Mouse (Mus musculus) heart, embryonic 16.5 days (tissue): Measurements from ENCODE around the gene Tlr8. TPM values are rescaled to one million over a fixed set of nuclear protein-coding genes. Genes with fewer than 3 reads are reported as not detected.

Experiments
- ATAC-seq: fragments of 200-750 bp; cut with Nextera tagmentation; replicated peaks from 2 replicates; pipeline ENCODE4 v1.8.0; 2017; ENCODE audit warnings: moderate number of reproducible peaks; ENCODE audit not compliant: insufficient read depth, low FRiP score; ENCODE audit errors: extremely low read depth
- H3K27ac ChIP-seq: fragments of 300-500 bp; sonication (generic); 2 replicates; pipeline ENCODE4 v1.5.1; 2014; ENCODE audit warnings: mild to moderate bottlenecking, low read length, control low read depth, moderate library complexity
- H3K27me3 ChIP-seq: fragments of 300-500 bp; sonication (generic); 2 replicates; pipeline ENCODE4 v1.6.1; 2014; ENCODE audit warnings: low read length, mixed read lengths; ENCODE audit not compliant: control insufficient read depth, insufficient read depth
- H3K36me3 ChIP-seq: fragments of 300-500 bp; sonication (generic); 2 replicates; pipeline ENCODE4 v1.6.1; 2014; ENCODE audit not compliant: control insufficient read depth, insufficient read depth
- H3K4me1 ChIP-seq: fragments of 300-500 bp; sonication (generic); 2 replicates; pipeline ENCODE4 v1.6.1; 2014; ENCODE audit warnings: low read length, mixed read lengths; ENCODE audit not compliant: control insufficient read depth, insufficient read depth
- H3K4me2 ChIP-seq: fragments of 300-500 bp; sonication (generic); 2 replicates; pipeline ENCODE4 v1.6.1; 2014; ENCODE audit warnings: low read depth, mild to moderate bottlenecking, control low read depth, low read length
- H3K4me3 ChIP-seq: fragments of 300-500 bp; sonication (generic); 2 replicates; pipeline ENCODE4 v1.5.1; 2014; ENCODE audit warnings: mild to moderate bottlenecking, control low read depth, low read length
- H3K9ac ChIP-seq: fragments of 300-500 bp; sonication (generic); 2 replicates; pipeline ENCODE4 v1.6.1; 2014; ENCODE audit warnings: low read length, control low read depth
- H3K9me3 ChIP-seq: fragments of 300-500 bp; sonication (generic); replicated peaks from 2 replicates; pipeline ENCODE4 v1.6.1; 2016; ENCODE audit warnings: low read length; ENCODE audit not compliant: control insufficient read depth
- WGBS: fragments of 180-500 bp; shearing (Covaris S2); extraction: QIAGEN DNeasy Blood & Tissue Kit; methylation state at CpG from one replicate; pipeline ENCODE4 v1.1.7; 2014; 5-methylcytosine and 5-hydroxymethylcytosine counted together
- polyA plus RNA-seq: library from polyadenylated mRNA; unstranded; fragments of >200 nt; fragmentation: Nextera tagmentation; extraction: Ambion mirVana; gene quantifications from 2 replicates; pipeline ENCODE4 v1.2.1, GENCODE M21; 2015

The Tlr8 gene
- polyA plus RNA-seq, 1 experiment from 2014 or later: 0.49 TPM

DNA sequence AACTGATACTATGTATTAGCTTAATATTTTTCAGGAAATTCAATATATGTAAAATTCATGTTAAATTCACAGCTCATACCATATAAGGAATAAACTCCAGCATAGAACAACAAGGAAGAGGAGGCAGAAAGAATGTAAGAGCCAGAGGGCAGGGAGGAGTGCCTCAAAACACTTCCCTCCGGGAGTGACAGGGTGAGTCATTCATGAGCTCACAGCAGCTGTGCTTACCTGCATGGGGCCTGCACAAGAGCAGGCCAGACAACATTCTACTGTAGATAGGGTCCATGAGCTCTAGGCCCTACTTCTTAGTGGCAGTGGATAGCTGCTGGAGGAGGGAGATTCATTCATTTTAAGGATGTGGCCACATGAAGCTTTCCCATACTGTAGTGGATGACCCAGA lies 34.3 kb downstream of the Tlr8 start:
- Histone ChIP-seq H3K9ac (no peak overlapping the region), H3K4me2 (no peak overlapping the region), H3K27me3 (no peaks in the 10 kb centered on the region), H3K4me3 (no peak overlapping the region), H3K36me3 (no peaks in the 10 kb centered on the region), H3K9me3 (no peaks in the 10 kb centered on the region), H3K27ac (no peak overlapping the region), H3K4me1 (0 out of 2 replicates have a peak, but pooled peaks cover 2% of the 10 kb centered on the region)
- ATAC-seq: no peak
- WGBS: 46% methylated on average over 1 of the region's 1 CpGs

DNA sequence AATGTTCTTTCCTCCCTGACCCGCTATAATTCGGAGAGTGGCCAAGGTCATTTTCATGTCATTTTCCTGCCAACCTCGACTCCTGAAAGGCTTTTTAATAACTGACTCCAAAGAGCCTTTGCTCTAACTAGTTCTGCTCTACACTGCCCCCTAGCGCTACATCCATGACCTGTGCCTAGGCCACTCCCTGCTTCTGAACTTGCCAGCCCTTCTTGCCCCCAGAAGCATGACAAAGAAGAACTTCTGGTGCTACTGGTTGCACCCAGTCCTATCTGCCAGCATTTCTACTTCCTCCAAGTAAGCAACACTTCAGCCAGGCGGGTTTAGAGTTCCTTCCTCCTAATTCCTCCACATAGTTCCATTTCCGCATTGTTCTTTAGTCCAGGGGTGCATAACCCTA lies 34.9 kb downstream of the Tlr8 start:
- 39% methylated on average over 6 of the region's 6 CpGs for WGBS
- H3K9ac ChIP-seq: no peak overlapping the region
- no peak overlapping the region for H3K4me2 ChIP-seq

DNA sequence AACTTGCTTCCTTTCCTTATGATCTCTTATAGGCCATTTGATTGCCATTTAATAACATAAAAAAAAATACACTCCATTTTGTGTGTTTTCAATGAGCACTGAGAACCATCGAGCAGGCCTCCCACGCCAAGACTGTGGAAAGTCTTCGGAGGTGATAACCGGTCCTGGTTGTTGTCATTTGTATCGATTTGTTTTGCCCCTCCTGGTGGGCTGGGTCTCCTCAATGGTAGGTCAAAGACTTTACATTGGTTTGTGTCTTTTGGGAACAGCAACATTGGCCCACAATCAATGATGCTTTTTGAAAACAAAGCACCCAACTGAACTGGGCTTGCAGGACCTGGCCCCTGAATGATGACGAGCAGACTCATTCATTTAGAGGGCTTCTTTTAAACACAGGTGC lies 36.4 kb downstream of the Tlr8 start:
- Histone ChIP-seq H3K4me2 (no peak overlapping the region), H3K4me3 (no peak overlapping the region), H3K36me3 (no peaks in the 10 kb centered on the region), H3K9ac (no peak overlapping the region), H3K27me3 (no peaks in the 10 kb centered on the region), H3K4me1 (0 out of 2 replicates have a peak, but pooled peaks cover 2% of the 10 kb centered on the region), H3K9me3 (no peaks in the 10 kb centered on the region), H3K27ac (no peak overlapping the region)
- WGBS: 90% methylated on average over 6 of the region's 6 CpGs
- ATAC-seq: no peak

More for the DNA sequence above, 34.9 kb downstream of the Tlr8 start:
- Histone ChIP-seq H3K27me3 (no peaks in the 10 kb centered on the region), H3K4me3 (no peak overlapping the region), H3K27ac (no peak overlapping the region), H3K4me1 (0 out of 2 replicates have a peak, but pooled peaks cover 2% of the 10 kb centered on the region), H3K9me3 (no peaks in the 10 kb centered on the region), H3K36me3 (no peaks in the 10 kb centered on the region)
- no peak for ATAC-seq

DNA sequence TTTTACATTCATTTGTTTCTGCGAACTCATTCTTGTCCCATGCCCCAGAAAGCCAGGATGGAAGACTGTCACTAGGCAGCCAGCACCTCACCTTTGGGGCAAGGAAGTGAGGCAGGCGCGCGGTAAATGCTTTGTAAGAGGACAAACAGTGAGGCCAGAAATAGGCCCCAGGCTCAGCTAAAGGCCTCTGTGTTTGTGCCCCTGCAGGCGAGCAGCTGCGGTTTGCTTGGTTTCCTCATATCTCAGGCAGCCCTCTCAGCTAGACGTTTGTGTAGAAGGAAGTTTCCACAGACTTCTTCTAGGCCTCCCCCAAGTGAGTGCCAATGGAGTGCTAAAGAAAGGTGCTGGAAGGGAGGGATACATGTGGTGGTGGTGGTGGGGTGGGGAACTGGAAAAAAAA lies 37.0 kb downstream of the Tlr8 start:
- Histone ChIP-seq H3K4me1 (0 out of 2 replicates have a peak, but pooled peaks cover 2% of the 10 kb centered on the region), H3K36me3 (no peaks in the 10 kb centered on the region), H3K4me2 (no peak overlapping the region), H3K27me3 (no peaks in the 10 kb centered on the region), H3K9me3 (no peaks in the 10 kb centered on the region), H3K9ac (no peak overlapping the region), H3K27ac (peak overlapping the region; percentile 31; the same call in 1 of the 2 replicates), H3K4me3 (no peak overlapping the region)
- WGBS: 74% methylated on average over 7 of the region's 7 CpGs
- no peak for ATAC-seq

DNA sequence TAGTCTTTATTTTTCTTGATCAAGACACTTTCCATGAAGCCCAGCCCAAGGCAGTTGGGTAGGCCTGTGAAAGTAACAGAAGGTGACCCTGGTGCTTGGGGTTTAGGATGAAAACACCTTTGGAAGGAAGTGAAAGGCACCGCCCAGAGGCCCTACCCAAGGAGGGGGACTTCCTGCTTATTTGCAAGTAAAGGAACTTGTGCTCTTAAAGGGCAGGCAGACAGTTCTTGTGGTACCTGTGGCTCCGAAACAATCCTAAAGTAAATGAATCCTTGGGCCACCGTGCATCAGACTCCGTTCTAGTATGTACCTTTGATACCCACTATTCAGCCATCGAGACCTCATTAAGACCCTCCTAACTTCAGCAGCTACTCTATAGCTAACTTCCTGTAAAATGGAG lies 37.6 kb downstream of the Tlr8 start:
- Histone ChIP-seq H3K36me3 (no peaks in the 10 kb centered on the region), H3K4me1 (0 out of 2 replicates have a peak, but pooled peaks cover 2% of the 10 kb centered on the region), H3K4me3 (no peak overlapping the region), H3K9me3 (no peaks in the 10 kb centered on the region), H3K9ac (no peak overlapping the region), H3K27me3 (no peaks in the 10 kb centered on the region), H3K27ac (no peak overlapping the region), H3K4me2 (no peak overlapping the region)
- ATAC-seq: no peak
- 87% methylated on average over 5 of the region's 5 CpGs for WGBS

DNA sequence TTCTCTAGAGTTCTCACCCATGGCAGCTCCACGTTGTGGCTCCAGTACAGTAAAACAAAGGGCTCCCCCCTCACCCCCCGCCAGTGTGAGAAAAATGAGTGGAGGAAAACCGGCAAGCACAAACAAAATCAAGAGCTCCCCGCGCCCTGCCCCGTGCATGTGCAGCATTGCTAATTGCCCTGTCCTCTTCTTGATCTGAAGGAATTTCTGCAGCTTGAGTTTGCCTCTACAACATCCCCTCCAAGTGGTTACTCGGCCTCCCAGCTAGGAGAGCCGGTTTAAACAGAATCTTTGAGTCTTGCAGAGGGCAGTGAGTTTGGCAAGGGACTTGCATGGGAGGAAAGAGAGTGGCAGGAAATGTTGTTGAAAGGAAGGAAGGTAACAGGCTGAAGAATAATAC lies 51.4 kb downstream of the Tlr8 start:
- WGBS: 18% methylated on average over 8 of the region's 8 CpGs
- no peak overlapping the region for H3K9ac ChIP-seq
- H3K4me2 ChIP-seq: peak overlapping the region; percentile 34

DNA sequence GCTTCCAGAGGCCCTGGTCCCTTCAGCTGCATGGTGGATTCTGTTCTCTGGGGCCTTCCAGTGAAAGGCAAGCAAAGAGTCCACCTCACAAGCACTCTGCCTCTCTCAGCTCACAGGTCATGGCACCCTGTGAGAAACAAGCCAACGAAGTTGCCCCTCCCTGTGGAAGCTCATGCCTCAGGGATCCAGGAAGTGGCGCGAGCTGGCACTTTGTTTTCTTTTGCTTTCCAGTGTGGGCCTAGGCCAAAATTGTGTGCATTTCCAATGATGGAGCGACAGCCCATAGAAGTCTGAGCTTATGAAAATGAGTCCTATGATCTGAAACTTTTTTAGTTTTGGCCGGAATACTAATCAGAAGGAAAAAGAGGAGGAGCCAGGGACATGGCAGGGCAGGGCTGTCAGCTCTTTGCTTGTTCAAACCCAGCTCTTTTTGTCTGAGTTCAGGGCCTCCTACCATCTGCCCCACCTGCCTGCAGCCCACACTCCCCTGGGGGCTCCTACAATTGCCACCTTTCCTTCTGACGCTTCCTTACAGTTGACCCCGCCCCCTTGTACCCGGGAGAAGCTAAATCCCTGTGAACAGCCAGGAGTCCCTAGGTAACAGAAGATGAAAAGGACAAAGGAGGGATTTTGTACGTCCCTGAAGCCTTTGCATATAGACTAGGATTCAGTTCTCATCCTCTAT lies 52.1 kb downstream of the Tlr8 start:
- peak overlapping the region; percentile 34; the same call in 1 of the 2 replicates for H3K4me2 ChIP-seq
- 45% methylated on average over 9 of the region's 9 CpGs for WGBS
- peak overlapping the region; percentile 25; the same call in 1 of the 2 replicates for H3K9ac ChIP-seq

More for the DNA sequence above, 51.4 kb downstream of the Tlr8 start:
- peak; percentile 78 for ATAC-seq
- H3K36me3 ChIP-seq: no peaks in the 10 kb centered on the region
- no peaks in the 10 kb centered on the region for H3K9me3 ChIP-seq
- H3K27me3 ChIP-seq: no peaks in the 10 kb centered on the region
- peak overlapping the region; percentile 63 for H3K27ac ChIP-seq
- peaks cover 10% of the 10 kb centered on the region; the same call in 1 of the 2 replicates for H3K4me1 ChIP-seq
- H3K4me3 ChIP-seq: no peak overlapping the region

DNA sequence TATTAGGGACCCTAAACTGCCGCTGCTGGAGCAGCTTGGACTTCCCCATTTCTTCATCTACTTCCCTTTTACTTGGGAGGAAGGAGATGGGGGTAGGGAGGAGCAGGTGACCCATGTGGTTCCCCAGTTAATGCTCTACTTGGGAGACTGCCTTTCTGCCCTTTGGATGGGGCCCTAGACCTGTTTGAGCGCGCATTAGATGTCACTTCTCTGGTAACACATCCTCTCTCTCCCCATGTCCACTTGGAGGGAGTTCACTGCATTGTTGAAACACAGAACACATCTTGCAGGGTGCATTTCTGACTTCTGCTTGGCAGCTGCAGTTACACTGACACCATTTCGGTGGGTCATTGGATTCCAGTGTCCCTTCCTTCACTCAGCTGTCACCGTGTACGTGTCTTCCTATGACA lies 53.8 kb downstream of the Tlr8 start:
- H3K9ac ChIP-seq: 0 out of 2 replicates have a peak overlapping the region, but pooled peaks have one; percentile 30
- peak overlapping the region; percentile 84 for H3K27ac ChIP-seq
- WGBS: 20% methylated on average over 6 of the region's 6 CpGs
- H3K36me3 ChIP-seq: 0 out of 2 replicates have a peak, but pooled peaks cover 2% of the 10 kb centered on the region
- no peak for ATAC-seq
- H3K27me3 ChIP-seq: no peaks in the 10 kb centered on the region
- no peak overlapping the region; the same call in 1 of the 2 replicates for H3K4me3 ChIP-seq
- H3K9me3 ChIP-seq: no peaks in the 10 kb centered on the region
- H3K4me2 ChIP-seq: peak overlapping the region; percentile 66
- peaks cover 14% of the 10 kb centered on the region; the same call in 1 of the 2 replicates for H3K4me1 ChIP-seq

More for the DNA sequence above, 52.1 kb downstream of the Tlr8 start:
- Histone ChIP-seq H3K9me3 (no peaks in the 10 kb centered on the region), H3K27ac (peak overlapping the region; percentile 63; the same call in 1 of the 2 replicates), H3K4me1 (peaks cover 10% of the 10 kb centered on the region; the same call in 1 of the 2 replicates), H3K4me3 (no peak overlapping the region), H3K36me3 (0 out of 2 replicates have a peak, but pooled peaks cover 2% of the 10 kb centered on the region), H3K27me3 (no peaks in the 10 kb centered on the region)
- no peak for ATAC-seq

DNA sequence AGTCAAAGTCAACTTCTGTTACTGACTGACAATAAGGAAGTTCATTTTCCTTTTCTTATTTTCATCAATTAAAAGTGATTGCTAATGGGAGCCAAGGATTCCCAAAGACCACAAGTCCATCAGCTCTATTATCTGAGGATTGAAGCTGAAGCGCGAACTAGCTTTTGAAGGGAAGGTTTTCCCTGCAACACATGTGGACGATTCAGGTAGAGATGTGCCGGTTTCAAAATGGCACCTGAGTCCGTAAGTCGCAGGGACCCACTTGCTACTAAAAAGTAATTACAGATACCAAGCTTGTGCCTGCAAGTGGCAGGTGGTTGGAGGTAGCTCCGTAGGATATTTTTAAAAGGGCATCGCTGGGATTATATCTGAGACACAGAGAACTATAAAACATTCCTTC lies 54.3 kb downstream of the Tlr8 start:
- WGBS: 54% methylated on average over 8 of the region's 8 CpGs
- peak overlapping the region; percentile 66 for H3K4me2 ChIP-seq
- no peaks in the 10 kb centered on the region for H3K9me3 ChIP-seq
- peak overlapping the region; percentile 73 for H3K9ac ChIP-seq
- peak overlapping the region; percentile 84 for H3K27ac ChIP-seq
- H3K4me3 ChIP-seq: peak overlapping the region; percentile 77
- H3K27me3 ChIP-seq: no peaks in the 10 kb centered on the region
- no peak for ATAC-seq
- H3K36me3 ChIP-seq: 0 out of 2 replicates have a peak, but pooled peaks cover 2% of the 10 kb centered on the region
- H3K4me1 ChIP-seq: peaks cover 14% of the 10 kb centered on the region; the same call in 1 of the 2 replicates
